Mouse (Mus musculus) bone marrow macrophage, adult 2 months (primary cell): Measurements from ENCODE around the gene Nfix.

Experiments used
- CTCF ChIP-seq: IDR thresholded peaks from 2 replicates; pipeline ENCODE4 v1.5.1; 2012; ENCODE audit warnings: low read depth, mild to moderate bottlenecking, low read length, moderate library complexity
- POLR2A ChIP-seq: IDR thresholded peaks from 2 replicates; pipeline ENCODE4 v1.6.1; 2012; ENCODE audit warnings: mild to moderate bottlenecking, low read depth, low read length, borderline replicate concordance

DNA sequence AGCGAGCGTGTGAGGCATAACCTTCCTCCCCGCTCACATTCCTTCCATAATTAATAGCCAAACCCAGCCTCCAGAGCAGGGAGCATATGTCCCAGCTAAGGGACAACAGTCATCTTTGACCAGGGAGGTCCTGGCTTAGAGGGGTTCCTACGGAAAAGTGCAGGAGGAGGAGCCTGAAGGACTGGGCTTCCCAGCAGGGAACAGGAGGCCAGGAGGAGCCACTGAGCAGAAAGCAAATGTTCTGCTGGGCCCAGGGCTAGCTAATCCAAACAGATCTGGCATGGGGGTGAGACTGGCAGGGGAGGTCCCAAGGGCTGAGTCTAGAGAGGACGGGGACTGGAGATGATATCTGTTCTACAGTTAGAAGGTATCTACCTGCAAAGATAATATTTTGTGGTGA, 42.6 kb downstream of the Nfix start:
- no peak for TF ChIP-seq CTCF
- TF ChIP-seq POLR2A, result no peak
